In genomic region chr5:107934770-107935543, GRCm38 (mm10) we compare ENCODE assay signal across 21 mouse cellular contexts. TPM values are rescaled to one million over a fixed set of nuclear protein-coding genes. Genes with fewer than 3 reads are reported as not detected.
DNase-seq lines count a peak whose midpoint lies in the region; ATAC-seq lines count a peak whose summit lies in the region.
"Had no signal": no experiment of that assay in that cellular context is flagged by ENCODE, and none has a peak within 500 bp of the region (broad histone marks: within the 10 kb centered on the region; RNA-seq: fewer than 3 reads in every experiment).

No protein-coding gene starts in this region.

- H3K4me1 ChIP-seq in liver, embryonic 12.5 days = peaks cover 29% of the 10 kb centered on the region
- peaks cover 21% of the 10 kb centered on the region for H3K4me1 ChIP-seq in liver, embryonic 15.5 days (replicated peaks)
- no peaks in the 10 kb centered on the region for H3K4me1 ChIP-seq in midbrain, embryonic 15.5 days
- H3K4me1 ChIP-seq: forebrain, embryonic 15.5 days; hindbrain, embryonic 10.5 days had no signal

- H3K4me2 ChIP-seq in liver, embryonic 12.5 days = peak overlapping the region; percentile 26; the same call in 1 of the 2 replicates
- H3K4me2 ChIP-seq in liver, embryonic 15.5 days = no peak overlapping the region
- H3K4me2 ChIP-seq in midbrain, embryonic 15.5 days = no peak overlapping the region
- H3K4me2 ChIP-seq: forebrain, embryonic 15.5 days; heart, embryonic 12.5 days; hindbrain, embryonic 14.5 days had no signal

- peak; percentile 28 for DNase-seq in cerebellum, adult 9-10 months
- DNase-seq in cerebellum, adult 11 months = no peak
- DNase-seq in liver = no peak
- no peak for DNase-seq in adrenal gland, adult (ENCODE audit: inconsistent age in 2 of 2, low spot score in 1 of 2)
- DNase-seq: adrenal gland, postnatal 14 days; B cell, adult 2 months; cerebellum, adult 18-20 months; cerebellum, postnatal 10 days; gastrocnemius, postnatal 10 days; heart, adult 2 months had no signal

- H3K4me3 ChIP-seq in liver, embryonic 12.5 days = no peak overlapping the region
- H3K4me3 ChIP-seq in liver, embryonic 15.5 days (replicated peaks) = no peak overlapping the region
- no peak overlapping the region for H3K4me3 ChIP-seq in midbrain, embryonic 15.5 days
- H3K4me3 ChIP-seq: embryonic facial prominence, embryonic 10.5 days; erythroblast, embryonic 14.5 days; forebrain, embryonic 15.5 days; heart, adult 2 months; heart, embryonic 12.5 days; hindbrain, embryonic 10.5 days had no signal

- H3K27me3 ChIP-seq in liver, embryonic 12.5 days (replicated peaks) = no peaks in the 10 kb centered on the region
- H3K27me3 ChIP-seq in liver, embryonic 15.5 days = no peaks in the 10 kb centered on the region
- H3K27me3 ChIP-seq in midbrain, embryonic 15.5 days (replicated peaks) = no peaks in the 10 kb centered on the region
- H3K27me3 ChIP-seq: forebrain, embryonic 15.5 days; heart, embryonic 12.5 days had no signal

- 0 out of 2 replicates have a peak overlapping the region, but pooled peaks have one; percentile 7 for H3K9ac ChIP-seq in liver, embryonic 12.5 days
- H3K9ac ChIP-seq in liver, embryonic 15.5 days = no peak overlapping the region
- H3K9ac ChIP-seq in midbrain, embryonic 15.5 days = no peak overlapping the region
- H3K9ac ChIP-seq: forebrain, embryonic 15.5 days; heart, embryonic 12.5 days; hindbrain, embryonic 14.5 days had no signal

- H3K27ac ChIP-seq in liver, embryonic 12.5 days = peak overlapping the region; percentile 72
- H3K27ac ChIP-seq in liver, embryonic 15.5 days (replicated peaks) = peak overlapping the region; percentile 24; the same call in 1 of the 2 replicates
- no peak overlapping the region for H3K27ac ChIP-seq in midbrain, embryonic 15.5 days
- H3K27ac ChIP-seq: embryonic facial prominence, embryonic 10.5 days; forebrain, embryonic 15.5 days; heart, adult 2 months; hindbrain, embryonic 10.5 days; hindbrain, embryonic 14.5 days had no signal

- H3K9me3 ChIP-seq in liver, embryonic 12.5 days (replicated peaks) = no peaks in the 10 kb centered on the region
- no peaks in the 10 kb centered on the region for H3K9me3 ChIP-seq in liver, embryonic 15.5 days (replicated peaks)
- H3K9me3 ChIP-seq in midbrain, embryonic 15.5 days = no peaks in the 10 kb centered on the region
- H3K9me3 ChIP-seq: embryonic facial prominence, embryonic 10.5 days; forebrain, embryonic 15.5 days; G1E; heart, embryonic 12.5 days; hindbrain, embryonic 10.5 days had no signal

- peak; percentile 76 for ATAC-seq in liver, embryonic 12.5 days
- ATAC-seq in liver, embryonic 15.5 days (ENCODE audit: insufficient read depth) = peak; percentile 56
- no peak for ATAC-seq in midbrain, embryonic 15.5 days (replicated peaks)
- ATAC-seq: CD4-positive, CD25-positive, alpha-beta regulatory T cell, adult 4 months; forebrain, embryonic 15.5 days had no signal

- H3K36me3 ChIP-seq in liver, embryonic 12.5 days = no peaks in the 10 kb centered on the region
- H3K36me3 ChIP-seq in liver, embryonic 15.5 days (replicated peaks) = no peaks in the 10 kb centered on the region
- H3K36me3 ChIP-seq in midbrain, embryonic 15.5 days (replicated peaks) = no peaks in the 10 kb centered on the region
- H3K36me3 ChIP-seq: embryonic facial prominence, embryonic 10.5 days; forebrain, embryonic 15.5 days; heart, embryonic 12.5 days; hindbrain, embryonic 10.5 days had no signal

- 45% methylated on average over 10 of the region's 10 CpGs for WGBS in liver, embryonic 12.5 days (ENCODE audit: insufficient replicate concordance)
- 45% methylated on average over 10 of the region's 10 CpGs for WGBS in liver, embryonic 15.5 days (ENCODE audit: insufficient replicate concordance)
- 91% methylated on average over 10 of the region's 10 CpGs for WGBS in midbrain, embryonic 15.5 days

RNA-seq across cellular contexts. Expression of gene Rpl5, which starts 34.7 kb away (rescaled TPM):
- 58.8 and 59.6 TPM in 2 replicates for polyA plus RNA-seq in liver, embryonic 12.5 days (2016; fragmentation: Nextera tagmentation; extraction: Ambion mirVana)
- polyA plus RNA-seq in liver, embryonic 15.5 days (2015; fragmentation: Nextera tagmentation; extraction: Ambion mirVana) = 26.1 and 26.7 TPM in 2 replicates
- 63.8 and 64.8 TPM in 2 replicates for polyA plus RNA-seq in midbrain, embryonic 15.5 days (2015; fragmentation: Nextera tagmentation; extraction: Ambion mirVana)

RNA-seq across cellular contexts. Expression of gene Fam69a, which starts 51.9 kb away (rescaled TPM):
- 12.5 and 13.8 TPM in 2 replicates for polyA plus RNA-seq in liver, embryonic 12.5 days (2016; fragmentation: Nextera tagmentation; extraction: Ambion mirVana)
- 7.8 and 8.9 TPM in 2 replicates for polyA plus RNA-seq in liver, embryonic 15.5 days (2015; fragmentation: Nextera tagmentation; extraction: Ambion mirVana)
- polyA plus RNA-seq in midbrain, embryonic 15.5 days (2015; fragmentation: Nextera tagmentation; extraction: Ambion mirVana) = 50.0 and 53.3 TPM in 2 replicates
